Mouse (Mus musculus) C3H10T1/2 (cell line): ENCODE measurements around the gene Abcb4. TPM values are rescaled to one million over a fixed set of nuclear protein-coding genes. Genes with fewer than 3 reads are reported as not detected.

Experiments
- polyA plus RNA-seq, 2 experiments: library from polyadenylated mRNA; unstranded; fragments of >200 nt; fragmentation: generic; extraction: Trizol; gene quantifications; one replicate each; pipeline ENCODE4 v1.2.1; 2012; ENCODE audit warnings: missing spikeins in 2 of 2

Gene Abcb4
- under 1 TPM in 1 of 2 experiments, not detected in 1; 0.04 TPM for polyA plus RNA-seq

GRCm38 (mm10) chr5:8893300-8894103 lies at the start of gene Abcb4:
TSS of gene Abcb4 (plus strand) at chr5:8893717.

GRCm38 (mm10) chr5:8996686-8997512 lies 103.4 kb downstream of the Abcb4 start, which contains the start of gene Crot:
TSS of gene Crot (minus strand) at chr5:8997324.

Other genes with a start within 250 kb of the Abcb4 start
- gene Abcb1a, start 233.6 kb upstream of the Abcb4 start, polyA plus RNA-seq, result under 1 TPM; 0.01 to 0.06 TPM
- gene Abcb1b, start 95.6 kb upstream of the Abcb4 start, polyA plus RNA-seq, result 1 to 10 TPM; 2.3 to 5.2 TPM
- 10 to 100 TPM in 1 of 2 experiments, under 1 TPM in 1; 0.48 to 12.9 TPM for gene Crot, start 103.6 kb downstream of the Abcb4 start, polyA plus RNA-seq
- gene Tmem243, start 207.0 kb downstream of the Abcb4 start, polyA plus RNA-seq, result 1 to 10 TPM; 1.9 to 6.2 TPM